Mouse (Mus musculus): Measurements from ENCODE around the gene Cbfa2t2. TPM values are rescaled to one million over a fixed set of nuclear protein-coding genes. Genes with fewer than 3 reads are reported as not detected.

Cbfa2t2 gene
- polyA plus RNA-seq, 1 experiment from 2014 or later = 21.9 TPM

GRCm38 (mm10) chr2:154407063-154407642, 29.1 kb upstream of the Cbfa2t2 start:
- peak overlapping the region; percentile 74 for H3K9ac ChIP-seq (ENCODE audit: low read depth, low read length)
- no peaks in the 10 kb centered on the region for H3K9me3 ChIP-seq (ENCODE audit: control insufficient read depth, low read length)
- H3K4me2 ChIP-seq (ENCODE audit: low read depth, low read length) = peak overlapping the region; percentile 92
- ATAC-seq = no peak
- H3K36me3 ChIP-seq (ENCODE audit: control insufficient read depth, insufficient read depth, low read length) = no peaks in the 10 kb centered on the region
- H3K27ac ChIP-seq (ENCODE audit: low read length) = no peak overlapping the region
- H3K4me3 ChIP-seq (ENCODE audit: low read length) = peak overlapping the region; percentile 73
- H3K27me3 ChIP-seq (replicated peaks; ENCODE audit: control insufficient read depth, insufficient read depth, low read length) = no peaks in the 10 kb centered on the region
- 30% methylated on average over 11 of the region's 11 CpGs for WGBS
- H3K4me1 ChIP-seq (ENCODE audit: control insufficient read depth, insufficient read depth, low read length) = peaks cover 11% of the 10 kb centered on the region

GRCm38 (mm10) chr2:154407643-154408445, 28.4 kb upstream of the Cbfa2t2 start, which contains the start of gene Snta1:
TSS of gene Snta1 (minus strand) at chr2:154408099.
- peaks cover 8% of the 10 kb centered on the region for H3K4me1 ChIP-seq (ENCODE audit: control insufficient read depth, insufficient read depth, low read length)
- H3K4me2 ChIP-seq (ENCODE audit: low read depth, low read length) = peak within 1 kb of the TSS; percentile 92
- H3K9ac ChIP-seq (ENCODE audit: low read depth, low read length) = peak within 1 kb of the TSS; percentile 74
- ATAC-seq = peak; percentile 90
- H3K27ac ChIP-seq (ENCODE audit: low read length) = no peak within 1 kb of the TSS
- peak within 1 kb of the TSS; percentile 73 for H3K4me3 ChIP-seq (ENCODE audit: low read length)
- 2% methylated on average over 84 of the region's 84 CpGs for WGBS
- no peaks in the 10 kb centered on the region for H3K27me3 ChIP-seq (replicated peaks; ENCODE audit: control insufficient read depth, insufficient read depth, low read length)
- no peaks in the 10 kb centered on the region for H3K9me3 ChIP-seq (ENCODE audit: control insufficient read depth, low read length)
- H3K36me3 ChIP-seq (ENCODE audit: control insufficient read depth, insufficient read depth, low read length) = no peaks in the 10 kb centered on the region

GRCm38 (mm10) chr2:154410355-154410754, 25.9 kb upstream of the Cbfa2t2 start:
- Histone ChIP-seq H3K36me3 (ENCODE audit: control insufficient read depth, insufficient read depth, low read length) (no peaks in the 10 kb centered on the region), H3K27ac (ENCODE audit: low read length) (no peak overlapping the region), H3K4me2 (ENCODE audit: low read depth, low read length) (no peak overlapping the region), H3K9ac (ENCODE audit: low read depth, low read length) (no peak overlapping the region), H3K27me3 (replicated peaks; ENCODE audit: control insufficient read depth, insufficient read depth, low read length) (no peaks in the 10 kb centered on the region), H3K4me3 (ENCODE audit: low read length) (no peak overlapping the region), H3K9me3 (ENCODE audit: control insufficient read depth, low read length) (no peaks in the 10 kb centered on the region), H3K4me1 (ENCODE audit: control insufficient read depth, insufficient read depth, low read length) (peaks cover 4% of the 10 kb centered on the region)
- 44% methylated on average over 2 of the region's 2 CpGs for WGBS
- ATAC-seq = no peak

- H3K4me2 ChIP-seq (ENCODE audit: low read depth, low read length) = no peak overlapping the region
- H3K27me3 ChIP-seq (replicated peaks; ENCODE audit: control insufficient read depth, insufficient read depth, low read length) = no peaks in the 10 kb centered on the region
- no peak for ATAC-seq
- no peaks in the 10 kb centered on the region for H3K36me3 ChIP-seq (ENCODE audit: control insufficient read depth, insufficient read depth, low read length)
- no peak overlapping the region for H3K9ac ChIP-seq (ENCODE audit: low read depth, low read length)
- H3K4me3 ChIP-seq (ENCODE audit: low read length) = no peak overlapping the region
- 69% methylated on average over 7 of the region's 7 CpGs for WGBS
- no peaks in the 10 kb centered on the region for H3K9me3 ChIP-seq (ENCODE audit: control insufficient read depth, low read length)
- peaks cover 4% of the 10 kb centered on the region for H3K4me1 ChIP-seq (ENCODE audit: control insufficient read depth, insufficient read depth, low read length)
- H3K27ac ChIP-seq (ENCODE audit: low read length) = no peak overlapping the region
These were observed 24.1 kb upstream of the Cbfa2t2 start for GRCm38 (mm10) chr2:154412018-154412666.

GRCm38 (mm10) chr2:154417107-154417506, 19.2 kb upstream of the Cbfa2t2 start:
- Histone ChIP-seq H3K9ac (ENCODE audit: low read depth, low read length) (no peak overlapping the region), H3K27me3 (replicated peaks; ENCODE audit: control insufficient read depth, insufficient read depth, low read length) (no peaks in the 10 kb centered on the region), H3K9me3 (ENCODE audit: control insufficient read depth, low read length) (no peaks in the 10 kb centered on the region), H3K36me3 (ENCODE audit: control insufficient read depth, insufficient read depth, low read length) (no peaks in the 10 kb centered on the region), H3K4me1 (ENCODE audit: control insufficient read depth, insufficient read depth, low read length) (no peaks in the 10 kb centered on the region), H3K27ac (ENCODE audit: low read length) (no peak overlapping the region), H3K4me3 (ENCODE audit: low read length) (no peak overlapping the region), H3K4me2 (ENCODE audit: low read depth, low read length) (no peak overlapping the region)
- ATAC-seq = no peak
- WGBS = 20% methylated on average over 3 of the region's 3 CpGs

- H3K4me3 ChIP-seq (ENCODE audit: low read length) = no peak overlapping the region
- H3K9ac ChIP-seq (ENCODE audit: low read depth, low read length) = no peak overlapping the region
- no peak overlapping the region for H3K27ac ChIP-seq (ENCODE audit: low read length)
- H3K4me2 ChIP-seq (ENCODE audit: low read depth, low read length) = no peak overlapping the region
- H3K36me3 ChIP-seq (ENCODE audit: control insufficient read depth, insufficient read depth, low read length) = no peaks in the 10 kb centered on the region
- no peaks in the 10 kb centered on the region for H3K27me3 ChIP-seq (replicated peaks; ENCODE audit: control insufficient read depth, insufficient read depth, low read length)
- no peaks in the 10 kb centered on the region for H3K4me1 ChIP-seq (ENCODE audit: control insufficient read depth, insufficient read depth, low read length)
- H3K9me3 ChIP-seq (ENCODE audit: control insufficient read depth, low read length) = no peaks in the 10 kb centered on the region
- WGBS = 84% methylated on average over 7 of the region's 7 CpGs
- ATAC-seq = 0 out of 2 replicates have a peak, but pooled peaks have one; percentile 16
These were observed 18.3 kb upstream of the Cbfa2t2 start for GRCm38 (mm10) chr2:154418001-154418400.

- Histone ChIP-seq H3K27ac (ENCODE audit: low read length) (no peak overlapping the region), H3K9ac (ENCODE audit: low read depth, low read length) (no peak overlapping the region), H3K4me3 (ENCODE audit: low read length) (no peak overlapping the region), H3K27me3 (replicated peaks; ENCODE audit: control insufficient read depth, insufficient read depth, low read length) (no peaks in the 10 kb centered on the region), H3K4me2 (ENCODE audit: low read depth, low read length) (no peak overlapping the region), H3K36me3 (ENCODE audit: control insufficient read depth, insufficient read depth, low read length) (no peaks in the 10 kb centered on the region), H3K4me1 (ENCODE audit: control insufficient read depth, insufficient read depth, low read length) (no peaks in the 10 kb centered on the region), H3K9me3 (ENCODE audit: control insufficient read depth, low read length) (no peaks in the 10 kb centered on the region)
- WGBS = 79% methylated on average over 9 of the region's 9 CpGs
- no peak for ATAC-seq
These were observed 16.4 kb upstream of the Cbfa2t2 start for GRCm38 (mm10) chr2:154419631-154420515.

GRCm38 (mm10) chr2:154420942-154421731, 15.1 kb upstream of the Cbfa2t2 start:
- no peaks in the 10 kb centered on the region for H3K27me3 ChIP-seq (replicated peaks; ENCODE audit: control insufficient read depth, insufficient read depth, low read length)
- no peak overlapping the region for H3K9ac ChIP-seq (ENCODE audit: low read depth, low read length)
- no peak overlapping the region for H3K4me2 ChIP-seq (ENCODE audit: low read depth, low read length)
- H3K4me1 ChIP-seq (ENCODE audit: control insufficient read depth, insufficient read depth, low read length) = no peaks in the 10 kb centered on the region
- H3K9me3 ChIP-seq (ENCODE audit: control insufficient read depth, low read length) = no peaks in the 10 kb centered on the region; the same call in 1 of the 2 replicates
- no peak for ATAC-seq
- H3K36me3 ChIP-seq (ENCODE audit: control insufficient read depth, insufficient read depth, low read length) = no peaks in the 10 kb centered on the region
- H3K4me3 ChIP-seq (ENCODE audit: low read length) = no peak overlapping the region
- 41% methylated on average over 7 of the region's 7 CpGs for WGBS
- no peak overlapping the region for H3K27ac ChIP-seq (ENCODE audit: low read length)

All from intestine, embryonic 16.5 days (tissue).